Mouse (Mus musculus): ENCODE measurements around the gene Nxn.

The Nxn gene

DNA sequence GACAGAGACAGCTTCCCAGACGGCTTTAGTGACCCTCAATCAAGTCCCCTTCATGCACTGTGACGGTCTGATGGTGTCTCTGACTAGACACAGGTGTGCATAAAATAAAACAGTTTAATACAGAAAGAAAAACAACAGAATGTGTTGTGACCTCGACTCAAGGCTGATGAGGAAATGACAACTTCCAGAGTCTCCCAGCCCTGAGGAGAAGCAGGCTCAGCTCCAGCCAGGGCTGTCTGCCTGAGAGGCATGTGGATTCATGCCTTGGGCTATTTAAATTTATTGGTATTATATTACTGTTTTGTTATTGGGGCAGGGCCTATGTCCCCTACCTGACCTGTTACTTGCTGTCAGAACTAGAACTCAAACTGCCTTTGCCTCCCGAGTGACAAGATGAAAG is 37.5 kb downstream of the Nxn start:
- no peak for DNase-seq

DNA sequence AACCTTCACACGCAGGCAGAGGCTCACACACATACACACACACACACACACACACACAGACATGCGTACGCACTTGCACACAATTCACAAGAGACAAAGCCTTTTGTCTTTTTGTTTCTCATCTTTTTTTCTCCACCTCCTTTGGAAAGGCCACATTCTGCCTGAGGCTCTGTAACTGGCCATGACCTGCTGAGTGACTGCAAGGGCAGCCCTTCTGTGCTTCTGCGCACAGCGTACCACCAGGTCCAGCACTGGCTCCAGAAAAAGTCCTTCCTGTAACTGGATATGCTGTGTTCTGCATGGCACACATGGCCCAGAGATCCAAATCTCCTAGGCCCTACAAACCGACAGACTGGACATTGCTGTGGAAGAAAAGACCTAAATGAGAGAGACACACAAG is 38.7 kb downstream of the Nxn start:
- DNase-seq: no peak

GRCm38 (mm10) chr11:76358628-76359320 is 40.2 kb downstream of the Nxn start:
- DNase-seq: peak in 1 of 2 experiments; percentile 64

DNA sequence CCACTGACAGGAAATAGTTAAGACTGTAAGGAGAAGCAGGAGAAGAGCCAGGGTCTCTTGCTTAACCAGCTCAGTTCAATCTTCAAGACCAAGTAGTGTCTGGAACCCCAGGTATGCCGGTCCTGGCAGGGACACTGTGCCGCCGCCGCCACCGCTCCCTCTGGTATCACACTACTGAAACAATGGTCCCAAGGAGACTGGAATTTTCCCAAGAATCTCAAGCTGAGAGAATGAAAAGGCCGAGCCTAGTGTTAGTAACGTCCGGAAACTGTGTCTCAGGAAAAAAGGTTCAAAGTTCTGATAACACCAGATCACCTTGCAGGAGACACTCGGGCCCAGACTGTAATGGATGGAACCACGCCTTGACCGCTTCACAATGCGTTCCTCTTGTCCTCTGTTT is 41.5 kb downstream of the Nxn start:
- DNase-seq: no peak

GRCm38 (mm10) chr11:76356091-76356490 is 42.8 kb downstream of the Nxn start:
- no peak for DNase-seq

DNA sequence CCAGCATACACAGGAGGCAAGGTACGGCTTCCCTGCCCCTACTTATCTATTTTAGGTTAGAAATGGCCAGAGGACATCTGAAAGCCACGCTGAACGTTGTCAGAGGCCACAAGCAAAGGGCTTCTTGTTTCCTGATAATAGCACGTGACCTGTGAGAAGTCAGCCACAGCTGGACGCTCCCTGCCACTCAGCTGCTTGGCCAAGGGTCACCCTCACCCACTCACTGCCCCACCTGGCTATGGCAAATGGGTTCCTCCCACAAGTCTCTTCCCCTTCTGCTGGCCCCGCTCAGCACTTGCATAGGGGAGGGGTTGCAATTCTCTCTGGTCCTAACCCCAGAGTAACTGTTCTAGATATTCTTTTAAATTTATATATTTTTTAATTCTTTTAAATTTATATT is 43.5 kb downstream of the Nxn start:
- DNase-seq: peak in 1 of 2 experiments; percentile 69

DNA sequence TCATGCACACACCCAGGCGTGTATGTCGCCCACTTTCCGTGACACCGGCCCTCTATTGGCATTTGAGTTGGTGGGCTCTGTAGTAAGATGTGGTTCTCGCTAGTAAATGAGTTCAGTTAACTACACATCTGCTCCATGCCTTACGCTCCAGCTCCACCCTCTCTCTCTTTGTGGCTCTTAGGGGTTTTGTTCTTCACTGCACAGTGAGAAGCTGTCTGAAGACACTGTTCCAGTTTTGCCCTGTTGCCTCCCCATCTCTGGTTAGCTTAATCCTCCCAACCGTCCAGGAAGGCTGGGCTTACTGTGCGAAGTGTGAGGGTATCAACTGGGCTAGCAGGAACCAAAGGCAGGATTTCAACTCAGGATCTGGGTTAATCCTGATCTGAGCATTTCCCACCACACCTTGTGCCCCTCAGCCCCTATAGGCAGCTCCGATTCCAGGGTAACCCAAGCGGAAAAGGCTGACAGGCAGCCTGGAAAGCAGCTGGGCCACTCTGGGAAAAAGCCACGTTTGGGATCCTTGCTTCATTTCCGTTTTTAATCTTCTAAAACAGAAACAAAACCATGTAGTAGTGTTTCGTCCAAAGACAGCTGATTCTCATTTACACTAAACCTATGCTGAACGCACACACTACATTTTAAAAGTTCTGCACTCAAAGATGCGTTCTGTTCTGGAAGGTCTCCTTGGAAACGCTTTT is 45.9 kb downstream of the Nxn start:
- DNase-seq: peak in 1 of 2 experiments; percentile 58

DNA sequence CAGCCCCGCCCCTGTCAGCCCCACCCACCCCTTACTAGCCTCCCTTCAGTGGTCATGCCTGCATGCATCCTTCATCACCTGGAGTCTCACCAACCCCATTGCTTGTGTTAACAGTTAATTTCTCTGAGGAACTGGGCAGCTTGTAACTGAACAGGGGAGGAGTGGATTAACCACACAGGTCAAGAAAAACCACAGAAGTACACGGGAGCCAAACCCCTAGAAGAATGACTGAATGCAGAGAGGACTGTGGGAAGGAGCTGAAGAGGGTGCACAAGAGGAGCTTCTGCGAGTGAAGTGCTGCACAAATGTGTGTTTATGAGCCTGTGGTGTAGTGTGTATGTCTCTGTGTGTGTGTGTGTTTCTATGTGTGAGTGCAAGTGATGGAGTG is 47.3 kb downstream of the Nxn start:
- no peak for DNase-seq

DNA sequence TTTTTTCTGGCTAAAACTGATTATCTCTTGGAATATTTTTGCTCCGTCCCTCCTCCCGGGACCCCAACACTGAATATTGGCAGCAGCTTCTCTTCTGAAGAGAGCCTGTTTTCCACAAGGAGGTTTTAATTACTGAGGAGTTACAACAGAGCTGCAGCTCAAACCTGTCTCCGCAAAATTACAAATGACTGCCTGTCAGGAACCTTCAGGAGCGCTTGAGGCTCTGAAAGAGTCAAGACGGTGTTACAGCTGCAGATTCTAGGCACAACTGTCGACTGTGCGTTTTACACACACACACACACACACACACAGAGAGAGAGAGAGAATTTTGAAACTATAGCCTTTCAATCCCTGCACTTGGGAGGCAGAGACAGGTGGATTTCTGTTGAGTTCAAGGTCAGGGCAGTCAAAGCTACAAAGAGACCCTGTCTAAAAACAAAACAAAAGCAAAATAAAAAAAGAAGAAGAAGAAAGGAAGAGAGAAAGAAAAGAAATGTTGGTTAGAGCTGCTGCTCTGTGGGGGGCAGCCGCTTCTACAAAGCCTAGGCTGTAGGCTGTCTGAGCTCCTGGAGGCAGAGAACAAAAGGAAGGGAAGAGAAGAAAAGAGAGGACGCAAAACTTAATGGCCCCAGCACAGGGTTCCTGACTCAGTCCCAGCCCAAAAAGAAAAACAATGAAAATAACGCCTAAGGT is 47.9 kb downstream of the Nxn start:
- DNase-seq: no peak

- no peak for DNase-seq
Observed at GRCm38 (mm10) chr11:76349833-76350232, 49.1 kb downstream of the Nxn start.

DNA sequence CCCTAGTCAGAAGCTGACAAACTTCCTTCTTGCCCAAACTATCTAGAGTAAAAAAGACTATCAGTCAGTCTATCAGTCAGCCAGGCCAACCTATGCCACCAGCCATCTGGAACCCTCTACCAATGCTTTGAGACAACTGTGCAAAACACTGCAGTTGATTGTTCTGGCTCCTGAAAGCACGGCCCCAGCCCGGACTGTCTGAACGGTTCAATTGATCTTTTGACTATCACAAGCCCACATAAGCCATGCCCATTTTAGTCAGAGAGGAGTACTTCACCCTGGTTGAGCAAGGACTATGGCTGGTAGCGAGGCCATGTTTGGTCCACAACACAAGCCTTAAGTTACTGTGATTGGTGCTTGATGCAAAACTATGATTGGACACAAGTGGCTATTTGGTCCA is 51.4 kb downstream of the Nxn start:
- DNase-seq: no peak

DNA sequence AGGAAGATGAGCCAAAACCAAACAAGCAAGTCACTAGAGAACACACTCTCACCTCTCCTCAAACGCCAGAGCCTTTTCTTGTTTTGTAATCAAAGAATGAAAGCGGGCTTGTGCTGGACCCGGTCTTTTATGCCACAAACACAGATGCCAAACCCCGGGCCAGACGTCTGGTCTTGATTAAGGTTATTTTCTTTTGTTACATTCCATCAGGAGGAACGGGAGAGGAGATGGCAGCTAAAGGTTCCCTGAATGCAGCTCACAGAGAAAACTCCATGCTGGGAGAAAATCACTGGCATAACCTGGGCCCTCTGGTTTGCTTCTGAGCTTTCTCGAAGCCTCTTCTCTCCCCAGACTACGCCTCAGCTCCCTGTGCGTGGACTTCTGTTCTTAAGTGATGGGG is 55.9 kb downstream of the Nxn start:
- DNase-seq: no peak

GRCm38 (mm10) chr11:76341884-76342645 is 56.9 kb downstream of the Nxn start:
- DNase-seq: peak in 1 of 2 experiments; percentile 42

GRCm38 (mm10) chr11:76341163-76341562 is 57.8 kb downstream of the Nxn start:
- DNase-seq: peak in 1 of 2 experiments; percentile 48

GRCm38 (mm10) chr11:76339830-76340229 is 59.1 kb downstream of the Nxn start:
- DNase-seq: no peak

- DNase-seq: no peak
Observed at GRCm38 (mm10) chr11:76339141-76339540, 59.8 kb downstream of the Nxn start.

GRCm38 (mm10) chr11:76338656-76339055 is 60.3 kb downstream of the Nxn start:
- DNase-seq: no peak

DNA sequence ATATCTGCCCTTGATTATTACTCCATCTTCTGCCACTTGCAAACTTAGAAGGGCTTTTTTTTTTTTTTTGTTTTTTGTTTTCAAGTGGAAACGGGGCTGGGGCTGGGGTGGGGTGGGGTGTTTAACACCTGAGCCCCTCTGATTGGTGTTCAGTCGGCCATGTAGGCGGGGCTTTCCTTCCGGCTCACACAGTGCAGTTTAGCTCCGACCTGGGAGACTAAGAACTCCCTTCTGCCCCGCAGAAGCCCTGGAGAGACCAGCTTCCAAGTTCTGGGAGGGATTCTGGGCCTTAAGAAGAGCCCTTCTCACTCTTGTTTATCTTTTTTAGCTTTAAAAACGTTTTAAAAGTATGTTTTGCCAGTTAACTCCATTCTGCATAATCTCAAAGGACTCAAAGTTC is 61.2 kb downstream of the Nxn start:
- peak in 1 of 2 experiments; percentile 59 for DNase-seq

DNA sequence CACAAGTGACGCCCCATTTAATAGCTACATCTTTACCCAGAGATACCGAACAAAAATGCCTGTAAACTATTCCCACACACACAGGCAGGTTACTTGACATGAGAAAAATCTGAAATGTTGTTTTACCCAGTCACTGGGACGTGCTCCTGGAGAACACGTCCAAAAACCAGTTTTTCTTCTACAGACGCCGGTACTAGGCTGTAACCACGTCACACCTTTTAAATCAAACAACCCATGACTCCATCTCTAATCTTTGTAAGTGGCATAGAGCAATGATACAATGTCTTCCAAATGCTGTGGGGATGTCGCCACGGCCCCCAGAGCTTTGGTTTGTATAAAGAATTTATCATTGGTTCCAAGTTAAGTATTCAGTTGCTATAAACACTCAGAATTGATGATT is 61.7 kb downstream of the Nxn start:
- DNase-seq: no peak

DNA sequence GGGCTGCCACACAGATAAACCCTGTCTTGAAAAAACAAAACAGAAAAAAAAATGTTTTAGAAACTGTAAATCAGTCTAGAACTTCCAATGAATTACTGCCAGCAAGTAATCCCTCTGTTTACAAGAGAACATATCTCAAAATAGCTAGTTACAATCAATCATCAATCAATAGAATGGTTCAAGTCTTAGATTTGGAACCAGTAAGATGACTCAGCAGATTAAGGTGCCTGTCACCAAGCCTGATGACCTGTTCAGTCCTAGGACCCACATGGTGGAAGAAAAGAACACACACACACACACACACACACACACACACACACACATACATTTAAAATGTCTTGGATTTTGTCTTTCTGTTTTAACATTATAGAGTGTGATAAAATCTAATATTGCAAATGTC is 62.7 kb downstream of the Nxn start:
- DNase-seq: no peak

DNA sequence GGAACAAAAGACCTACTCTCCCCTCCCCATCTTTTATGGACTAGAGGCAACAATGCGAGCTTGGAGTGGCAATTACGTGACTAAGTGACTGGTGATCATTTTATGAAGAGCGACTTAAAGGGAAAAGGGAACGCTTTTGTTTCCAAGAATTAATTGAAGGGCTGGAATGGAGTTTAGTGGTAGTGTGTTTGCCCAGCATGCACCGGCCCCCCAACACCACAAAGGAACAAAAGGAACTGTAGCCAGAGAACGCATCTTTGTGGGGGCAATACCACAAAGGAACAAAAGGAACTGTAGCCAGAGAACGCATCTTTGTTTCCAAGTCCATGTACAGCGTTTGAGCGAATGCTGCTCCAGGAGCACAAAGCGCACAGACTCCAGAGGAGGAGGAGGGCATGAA is 64.0 kb downstream of the Nxn start:
- no peak for DNase-seq

- peak in 1 of 2 experiments; percentile 57 for DNase-seq
Observed at GRCm38 (mm10) chr11:76332240-76332639, 66.7 kb downstream of the Nxn start.

All from kidney, postnatal 4 days (tissue).